Mouse (Mus musculus): Measurements from ENCODE around the gene Lin7c. TPM values are rescaled to one million over a fixed set of nuclear protein-coding genes. Genes with fewer than 3 reads are reported as not detected.

The Lin7c gene
- polyA plus RNA-seq, 1 experiment, result 7.0 TPM

DNA sequence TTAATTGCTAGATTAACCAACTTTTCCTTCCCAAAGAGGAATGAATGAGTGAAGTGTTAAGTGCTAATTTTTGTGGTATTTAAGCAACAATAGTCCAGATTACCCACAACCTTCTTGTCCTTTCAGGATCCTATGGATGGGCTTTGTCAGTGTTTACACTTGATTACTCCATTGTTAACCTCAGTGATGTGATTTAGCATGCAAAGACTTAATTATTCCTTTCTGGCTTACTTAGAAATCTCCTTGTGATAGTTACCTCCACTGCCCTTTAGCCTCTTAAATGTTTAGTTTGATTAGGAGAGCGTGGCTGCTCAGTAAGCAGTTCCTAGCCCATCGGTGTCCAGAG lies 45.7 kb downstream of the Lin7c start:
- H3K4me3 ChIP-seq, result no peak overlapping the region
- H3ac ChIP-seq (ENCODE audit: control insufficient read depth, insufficient read length), result no peak overlapping the region
- no peak overlapping the region for H3K4me2 ChIP-seq (ENCODE audit: low read depth)
- peaks cover 45% of the 10 kb centered on the region for H3K79me2 ChIP-seq (ENCODE audit: control insufficient read depth, insufficient read depth)
- no peaks in the 10 kb centered on the region for H3K36me3 ChIP-seq (ENCODE audit: control insufficient read depth, insufficient read depth)
- H3K27me3 ChIP-seq (ENCODE audit: control insufficient read depth, insufficient read depth, insufficient read length), result no peaks in the 10 kb centered on the region
- TF ChIP-seq POLR2AphosphoS2 (IDR thresholded peaks at IDR 0.05; ENCODE audit: insufficient read length, low read depth) (no peak), CEBPB (IDR thresholded peaks at IDR 0.05; ENCODE audit: insufficient read depth, poor library complexity, severe bottlenecking) (no peak), SRF (IDR thresholded peaks at IDR 0.05; ENCODE audit: control insufficient read depth, insufficient read length, low read depth) (no peak), POLR2A (IDR thresholded peaks at IDR 0.05; ENCODE audit: insufficient read length, low read depth) (no peak), USF1 (IDR thresholded peaks at IDR 0.05; ENCODE audit: low read depth) (no peak), TCF12 (IDR thresholded peaks at IDR 0.05; ENCODE audit: insufficient read depth, poor library complexity, severe bottlenecking) (no peak), MYOG (IDR thresholded peaks at IDR 0.05; ENCODE audit: control insufficient read depth in 1 of 3, insufficient read depth in 1 of 3, insufficient read length in 2 of 3, low read depth in 2 of 3) (no peak), TCF3 (IDR thresholded peaks at IDR 0.05; ENCODE audit: insufficient read length, low read depth) (no peak), REST (IDR thresholded peaks at IDR 0.05; ENCODE audit: insufficient read depth, insufficient read length) (no peak), MAX (IDR thresholded peaks at IDR 0.05; ENCODE audit: low read depth) (no peak)

- Histone ChIP-seq H3K4me3 (no peak overlapping the region), H3K79me2 (ENCODE audit: control insufficient read depth, insufficient read depth) (peaks cover 52% of the 10 kb centered on the region), H3ac (ENCODE audit: control insufficient read depth, insufficient read length) (no peak overlapping the region), H3K27me3 (ENCODE audit: control insufficient read depth, insufficient read depth, insufficient read length) (no peaks in the 10 kb centered on the region), H3K36me3 (ENCODE audit: control insufficient read depth, insufficient read depth) (no peaks in the 10 kb centered on the region), H3K4me2 (ENCODE audit: low read depth) (peak overlapping the region; percentile 25)
- TF ChIP-seq MYOG (IDR thresholded peaks at IDR 0.05; ENCODE audit: control insufficient read depth in 1 of 3, insufficient read depth in 1 of 3, insufficient read length in 2 of 3, low read depth in 2 of 3) (peak in 1 of 3 experiments; percentile 40), MAX (IDR thresholded peaks at IDR 0.05; ENCODE audit: low read depth) (no peak), MYOD1 (IDR thresholded peaks at IDR 0.05; ENCODE audit: control insufficient read depth in 1 of 3, insufficient read length in 2 of 3, low read depth in 2 of 3) (peak in 1 of 3 experiments; percentile 14), USF1 (IDR thresholded peaks at IDR 0.05; ENCODE audit: low read depth) (no peak)
Observed at GRCm38 (mm10) chr2:109941973-109942444, 51.4 kb downstream of the Lin7c start.

GRCm38 (mm10) chr2:109942810-109943570 lies 52.3 kb downstream of the Lin7c start:
- H3K27me3 ChIP-seq (ENCODE audit: control insufficient read depth, insufficient read depth, insufficient read length), result no peaks in the 10 kb centered on the region
- no peak for TF ChIP-seq USF1 (IDR thresholded peaks at IDR 0.05; ENCODE audit: low read depth)
- TF ChIP-seq SRF (IDR thresholded peaks at IDR 0.05; ENCODE audit: control insufficient read depth, insufficient read length, low read depth), result no peak
- no peak for TF ChIP-seq MAX (IDR thresholded peaks at IDR 0.05; ENCODE audit: low read depth)
- peaks cover 56% of the 10 kb centered on the region for H3K79me2 ChIP-seq (ENCODE audit: control insufficient read depth, insufficient read depth)
- H3K36me3 ChIP-seq (ENCODE audit: control insufficient read depth, insufficient read depth), result no peaks in the 10 kb centered on the region
- H3K4me2 ChIP-seq (ENCODE audit: low read depth), result no peak overlapping the region
- H3ac ChIP-seq (ENCODE audit: control insufficient read depth, insufficient read length), result no peak overlapping the region
- H3K4me3 ChIP-seq, result no peak overlapping the region

- Histone ChIP-seq H3K36me3 (ENCODE audit: control insufficient read depth, insufficient read depth) (no peaks in the 10 kb centered on the region), H3K4me2 (ENCODE audit: low read depth) (no peak overlapping the region), H3ac (ENCODE audit: control insufficient read depth, insufficient read length) (no peak overlapping the region), H3K4me3 (no peak overlapping the region), H3K79me2 (ENCODE audit: control insufficient read depth, insufficient read depth) (peaks cover 42% of the 10 kb centered on the region), H3K27me3 (ENCODE audit: control insufficient read depth, insufficient read depth, insufficient read length) (no peaks in the 10 kb centered on the region)
- TF ChIP-seq REST (IDR thresholded peaks at IDR 0.05; ENCODE audit: insufficient read depth, insufficient read length), result no peak
- no peak for TF ChIP-seq MYOG (IDR thresholded peaks at IDR 0.05; ENCODE audit: control insufficient read depth in 1 of 3, insufficient read depth in 1 of 3, insufficient read length in 2 of 3, low read depth in 2 of 3)
- TF ChIP-seq TCF12 (IDR thresholded peaks at IDR 0.05; ENCODE audit: insufficient read depth, poor library complexity, severe bottlenecking), result no peak
- no peak for TF ChIP-seq POLR2AphosphoS2 (IDR thresholded peaks at IDR 0.05; ENCODE audit: insufficient read length, low read depth)
- TF ChIP-seq MAX (IDR thresholded peaks at IDR 0.05; ENCODE audit: low read depth), result no peak
- TF ChIP-seq POLR2A (IDR thresholded peaks at IDR 0.05; ENCODE audit: insufficient read length, low read depth), result no peak
- TF ChIP-seq E2F4 (IDR thresholded peaks at IDR 0.05; ENCODE audit: insufficient read depth), result no peak
- no peak for TF ChIP-seq TCF3 (IDR thresholded peaks at IDR 0.05; ENCODE audit: insufficient read length, low read depth)
- TF ChIP-seq CEBPB (IDR thresholded peaks at IDR 0.05; ENCODE audit: insufficient read depth, poor library complexity, severe bottlenecking), result no peak
- no peak for TF ChIP-seq USF1 (IDR thresholded peaks at IDR 0.05; ENCODE audit: low read depth)
- no peak for TF ChIP-seq SRF (IDR thresholded peaks at IDR 0.05; ENCODE audit: control insufficient read depth, insufficient read length, low read depth)
- no peak for TF ChIP-seq MYOD1 (IDR thresholded peaks at IDR 0.05; ENCODE audit: control insufficient read depth in 1 of 3, insufficient read length in 2 of 3, low read depth in 2 of 3)
Observed at GRCm38 (mm10) chr2:109944995-109945394, 54.3 kb downstream of the Lin7c start.

DNA sequence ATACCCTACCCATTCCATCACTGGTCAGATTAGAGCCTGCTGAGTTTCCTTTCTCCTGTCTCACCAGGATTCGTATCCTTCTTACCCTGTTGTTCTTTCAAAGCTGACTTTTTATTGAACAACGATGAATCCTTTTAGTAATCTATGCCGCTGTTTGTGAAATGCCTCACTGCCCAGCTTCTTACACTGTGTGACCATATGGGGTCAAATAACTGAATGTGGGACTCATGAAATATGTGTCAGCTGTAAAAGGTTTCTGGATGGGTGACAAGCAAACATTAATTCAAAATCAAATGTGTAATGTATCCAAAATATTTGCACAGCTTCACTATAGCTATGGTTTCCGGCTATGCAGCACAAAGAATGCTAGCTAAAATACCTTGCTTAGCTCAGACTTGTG lies 54.9 kb downstream of the Lin7c start:
- no peak overlapping the region for H3ac ChIP-seq (ENCODE audit: control insufficient read depth, insufficient read length)
- H3K36me3 ChIP-seq (ENCODE audit: control insufficient read depth, insufficient read depth), result no peaks in the 10 kb centered on the region
- no peak overlapping the region for H3K4me3 ChIP-seq
- TF ChIP-seq POLR2A (IDR thresholded peaks at IDR 0.05; ENCODE audit: insufficient read length, low read depth) (no peak), TCF12 (IDR thresholded peaks at IDR 0.05; ENCODE audit: insufficient read depth, poor library complexity, severe bottlenecking) (no peak), MYOD1 (IDR thresholded peaks at IDR 0.05; ENCODE audit: control insufficient read depth in 1 of 3, insufficient read length in 2 of 3, low read depth in 2 of 3) (no peak), POLR2AphosphoS2 (IDR thresholded peaks at IDR 0.05; ENCODE audit: insufficient read length, low read depth) (no peak), TCF3 (IDR thresholded peaks at IDR 0.05; ENCODE audit: insufficient read length, low read depth) (no peak)
- peaks cover 42% of the 10 kb centered on the region for H3K79me2 ChIP-seq (ENCODE audit: control insufficient read depth, insufficient read depth)
- no peak overlapping the region for H3K4me2 ChIP-seq (ENCODE audit: low read depth)
- H3K27me3 ChIP-seq (ENCODE audit: control insufficient read depth, insufficient read depth, insufficient read length), result no peaks in the 10 kb centered on the region

Measured in myocyte (in vitro differentiated cells).